Mouse (Mus musculus) myocyte (in vitro differentiated cells): ENCODE measurements around the gene Hist1h1t. TPM values are rescaled to one million over a fixed set of nuclear protein-coding genes. Genes with fewer than 3 reads are reported as not detected.
A peak's percentile ranks its signal among the peaks of the same experiment; 100 is the strongest.
"Not testable (repeated sequence)": the region's sequence is repeated elsewhere in the genome, so short reads cannot be mapped to it uniquely, and the experiment has no call there.

Experiments
- H3K27me3 ChIP-seq: one replicate; pipeline ENCODE4 v1.6.1; 2011; ENCODE audit not compliant: control insufficient read depth, insufficient read depth, insufficient read length
- H3K36me3 ChIP-seq: one replicate; pipeline ENCODE4 v1.6.1; 2011; ENCODE audit not compliant: control insufficient read depth, insufficient read depth
- H3K4me2 ChIP-seq: one replicate; pipeline ENCODE4 v1.6.1; 2011; ENCODE audit warnings: low read depth, control low read depth
- H3K4me3 ChIP-seq: one replicate; pipeline ENCODE4 v1.5.1; 2011; ENCODE audit warnings: mild to moderate bottlenecking, control low read depth, moderate library complexity
- H3K79me2 ChIP-seq: one replicate; pipeline ENCODE4 v1.6.1; 2011; ENCODE audit not compliant: control insufficient read depth, insufficient read depth
- H3ac ChIP-seq: one replicate; pipeline ENCODE4 v1.6.1; 2011; ENCODE audit not compliant: control insufficient read depth, insufficient read length
- CEBPB ChIP-seq: IDR thresholded peaks from 2 replicates; pipeline ENCODE4 v1.6.1; 2011; ENCODE audit warnings: mild to moderate bottlenecking, moderate library complexity; ENCODE audit not compliant: poor library complexity, insufficient read depth, severe bottlenecking
- E2F4 ChIP-seq: IDR thresholded peaks from one replicate; pipeline ENCODE4 v1.6.1; 2011; ENCODE audit warnings: mild to moderate bottlenecking, control low read depth, moderate library complexity; ENCODE audit not compliant: insufficient read depth
- MAX ChIP-seq: IDR thresholded peaks from one replicate; pipeline ENCODE4 v1.6.1; 2011; ENCODE audit warnings: low read depth, mild to moderate bottlenecking, control low read depth
- MYOD1 ChIP-seq, 3 experiments: IDR thresholded peaks; one replicate each; pipeline ENCODE4 v1.6.1; 2011; ENCODE audit warnings: control low read depth in 2 of 3, low read depth in 2 of 3, mild to moderate bottlenecking in 2 of 3, moderate library complexity in 1 of 3; ENCODE audit not compliant: insufficient read length in 2 of 3, control insufficient read depth in 1 of 3
- MYOG ChIP-seq, 3 experiments: IDR thresholded peaks; one replicate each; pipeline ENCODE4 v1.6.1; 2011; ENCODE audit warnings: control low read depth in 2 of 3, low read depth in 2 of 3, mild to moderate bottlenecking in 2 of 3; ENCODE audit not compliant: insufficient read length in 2 of 3, control insufficient read depth in 1 of 3, insufficient read depth in 1 of 3
- POLR2A ChIP-seq: IDR thresholded peaks from one replicate; pipeline ENCODE4 v1.6.1; 2011; ENCODE audit warnings: low read depth, mild to moderate bottlenecking, control low read depth, moderate library complexity; ENCODE audit not compliant: insufficient read length
- POLR2AphosphoS2 ChIP-seq: IDR thresholded peaks from one replicate; pipeline ENCODE4 v1.6.1; 2011; ENCODE audit warnings: low read depth, control low read depth; ENCODE audit not compliant: insufficient read length
- REST ChIP-seq: IDR thresholded peaks from one replicate; pipeline ENCODE4 v1.6.1; 2011; ENCODE audit warnings: mild to moderate bottlenecking, control low read depth, moderate library complexity; ENCODE audit not compliant: insufficient read depth, insufficient read length
- SRF ChIP-seq: IDR thresholded peaks from one replicate; pipeline ENCODE4 v1.6.1; 2011; ENCODE audit warnings: low read depth; ENCODE audit not compliant: control insufficient read depth, insufficient read length
- TCF12 ChIP-seq: IDR thresholded peaks from one replicate; pipeline ENCODE4 v1.6.1; 2011; ENCODE audit warnings: mild to moderate bottlenecking, control low read depth; ENCODE audit not compliant: poor library complexity, insufficient read depth, severe bottlenecking
- TCF3 ChIP-seq: IDR thresholded peaks from one replicate; pipeline ENCODE4 v1.6.1; 2011; ENCODE audit warnings: low read depth, control low read depth; ENCODE audit not compliant: insufficient read length
- USF1 ChIP-seq: IDR thresholded peaks from one replicate; pipeline ENCODE4 v1.6.1; 2011; ENCODE audit warnings: low read depth, mild to moderate bottlenecking, control low read depth, moderate library complexity
- polyA plus RNA-seq: library from polyadenylated mRNA; unstranded; fragments of >200 nt; fragmentation: generic; extraction: Trizol; gene quantifications from one replicate; pipeline ENCODE4 v1.2.1, GENCODE M21; 2012; ENCODE audit warnings: missing spikeins

Gene Hist1h1t
- polyA plus RNA-seq, 1 experiment, result 0.05 TPM

- Histone ChIP-seq H3ac (no peak overlapping the region), H3K4me2 (no peak overlapping the region), H3K4me3 (no peak overlapping the region), H3K36me3 (no peaks in the 10 kb centered on the region), H3K79me2 (no peaks in the 10 kb centered on the region), H3K27me3 (no peaks in the 10 kb centered on the region)
- no peak for TF ChIP-seq MAX
- TF ChIP-seq TCF3, result no peak
- no peak for TF ChIP-seq USF1
- TF ChIP-seq POLR2AphosphoS2, result no peak
- no peak for TF ChIP-seq REST
- TF ChIP-seq CEBPB, result no peak
- no peak for TF ChIP-seq MYOD1 (IDR thresholded peaks at IDR 0.05; ENCODE audit: control insufficient read depth in 1 of 3, insufficient read length in 2 of 3, low read depth in 2 of 3)
- TF ChIP-seq MYOG (IDR thresholded peaks at IDR 0.05; ENCODE audit: control insufficient read depth in 1 of 3, insufficient read depth in 1 of 3, insufficient read length in 2 of 3, low read depth in 2 of 3), result no peak
- no peak for TF ChIP-seq POLR2A
- no peak for TF ChIP-seq TCF12
- no peak for TF ChIP-seq E2F4
- TF ChIP-seq SRF, result no peak
Observed at GRCm38 (mm10) chr13:23699767-23700166, 4.2 kb downstream of the Hist1h1t start.

- Histone ChIP-seq H3K79me2 (no peaks in the 10 kb centered on the region), H3K27me3 (no peaks in the 10 kb centered on the region), H3ac (no peak overlapping the region), H3K4me3 (no peak overlapping the region), H3K36me3 (no peaks in the 10 kb centered on the region), H3K4me2 (peak overlapping the region; percentile 49)
- no peak for TF ChIP-seq MYOD1 (IDR thresholded peaks at IDR 0.05; ENCODE audit: control insufficient read depth in 1 of 3, insufficient read length in 2 of 3, low read depth in 2 of 3)
- TF ChIP-seq SRF, result no peak
- no peak for TF ChIP-seq CEBPB
- TF ChIP-seq MYOG (IDR thresholded peaks at IDR 0.05; ENCODE audit: control insufficient read depth in 1 of 3, insufficient read depth in 1 of 3, insufficient read length in 2 of 3, low read depth in 2 of 3), result no peak
- TF ChIP-seq POLR2A, result no peak
- no peak for TF ChIP-seq REST
- no peak for TF ChIP-seq USF1
- no peak for TF ChIP-seq POLR2AphosphoS2
- TF ChIP-seq E2F4, result no peak
- TF ChIP-seq TCF3, result no peak
- no peak for TF ChIP-seq TCF12
Observed at GRCm38 (mm10) chr13:23700786-23701520, 5.3 kb downstream of the Hist1h1t start.

GRCm38 (mm10) chr13:23702220-23702619, 6.6 kb downstream of the Hist1h1t start:
- Histone ChIP-seq H3K79me2 (no peaks in the 10 kb centered on the region), H3K4me2 (no peak overlapping the region), H3K4me3 (no peak overlapping the region), H3ac (no peak overlapping the region), H3K36me3 (no peaks in the 10 kb centered on the region), H3K27me3 (no peaks in the 10 kb centered on the region)
- TF ChIP-seq POLR2AphosphoS2 (no peak), REST (no peak), MAX (no peak), SRF (no peak), USF1 (no peak), POLR2A (no peak), MYOD1 (IDR thresholded peaks at IDR 0.05; ENCODE audit: control insufficient read depth in 1 of 3, insufficient read length in 2 of 3, low read depth in 2 of 3) (no peak), CEBPB (no peak), E2F4 (no peak), TCF12 (no peak), MYOG (IDR thresholded peaks at IDR 0.05; ENCODE audit: control insufficient read depth in 1 of 3, insufficient read depth in 1 of 3, insufficient read length in 2 of 3, low read depth in 2 of 3) (no peak), TCF3 (no peak)

GRCm38 (mm10) chr13:23702801-23703200, 7.2 kb downstream of the Hist1h1t start:
- not testable (repeated sequence) for H3K27me3 ChIP-seq, H3K36me3 ChIP-seq, H3K4me2 ChIP-seq, H3K79me2 ChIP-seq, H3K4me3 ChIP-seq, H3ac ChIP-seq

- TF ChIP-seq MYOD1 (IDR thresholded peaks at IDR 0.05; ENCODE audit: control insufficient read depth in 1 of 3, insufficient read length in 2 of 3, low read depth in 2 of 3) (no peak), E2F4 (no peak), TCF3 (no peak)
- no peak overlapping the region for H3K4me2 ChIP-seq
- H3K4me3 ChIP-seq, result no peak overlapping the region
- no peaks in the 10 kb centered on the region for H3K27me3 ChIP-seq
- H3ac ChIP-seq, result no peak overlapping the region
- no peaks in the 10 kb centered on the region for H3K36me3 ChIP-seq
- H3K79me2 ChIP-seq, result no peaks in the 10 kb centered on the region
Observed at GRCm38 (mm10) chr13:23705751-23706356, 10.2 kb downstream of the Hist1h1t start.
